Mouse (Mus musculus) forebrain, embryonic 13.5 days (tissue): ENCODE results near the gene Btbd35f10. TPM values are rescaled to one million over a fixed set of nuclear protein-coding genes. Genes with fewer than 3 reads are reported as not detected.
"Not testable (repeated sequence)": the region's sequence is repeated elsewhere in the genome, so short reads cannot be mapped to it uniquely, and the experiment has no call there.

ENCODE experiments used
- ATAC-seq: fragments of 200-750 bp; cut with Nextera tagmentation; 2 replicates; pipeline ENCODE4 v1.8.0; 2017
- H3K27ac ChIP-seq: fragments of 300-500 bp; sonication (generic); 2 replicates; pipeline ENCODE4 v1.5.1; 2015; ENCODE audit warnings: inconsistent platforms, mild to moderate bottlenecking, moderate library complexity
- H3K27me3 ChIP-seq: fragments of 300-500 bp; sonication (generic); 2 replicates; pipeline ENCODE4 v1.6.1; 2015; ENCODE audit warnings: mild to moderate bottlenecking, inconsistent platforms
- H3K36me3 ChIP-seq: fragments of 300-500 bp; sonication (generic); 2 replicates; pipeline ENCODE4 v1.6.1; 2015; ENCODE audit warnings: mild to moderate bottlenecking, inconsistent platforms; ENCODE audit not compliant: poor library complexity, severe bottlenecking
- H3K4me1 ChIP-seq: fragments of 300-500 bp; sonication (generic); 2 replicates; pipeline ENCODE4 v1.6.1; 2015; ENCODE audit warnings: inconsistent platforms
- H3K4me2 ChIP-seq: fragments of 300-500 bp; sonication (generic); 2 replicates; pipeline ENCODE4 v1.6.1; 2015; ENCODE audit warnings: inconsistent platforms, mild to moderate bottlenecking, moderate library complexity
- H3K4me3 ChIP-seq: fragments of 300-500 bp; sonication (generic); 2 replicates; pipeline ENCODE4 v1.5.1; 2015; ENCODE audit warnings: mild to moderate bottlenecking, inconsistent platforms
- H3K9ac ChIP-seq: fragments of 300-500 bp; sonication (generic); 2 replicates; pipeline ENCODE4 v1.6.1; 2015; ENCODE audit warnings: mild to moderate bottlenecking, inconsistent platforms
- H3K9me3 ChIP-seq: fragments of 300-500 bp; sonication (generic); replicated peaks from 2 replicates; pipeline ENCODE4 v1.6.1; 2016; ENCODE audit warnings: inconsistent platforms
- WGBS: fragments of 180-500 bp; shearing (Covaris S2); methylation state at CpG from one replicate; pipeline ENCODE4 v1.1.7; 2015; 5-methylcytosine and 5-hydroxymethylcytosine counted together
- polyA plus RNA-seq: library from polyadenylated mRNA; unstranded; fragments of >200 nt; fragmentation: Nextera tagmentation; extraction: Ambion mirVana; gene quantifications from 2 replicates; pipeline ENCODE4 v1.2.1, GENCODE M21; 2015

Gene Btbd35f10
- polyA plus RNA-seq = not detected in 2 replicates

GRCm38 (mm10) chrX:3752785-3753184 lies at the start of gene Btbd35f10:
Gene Btbd35f10, minus strand, starts transcription at chrX:3752885.
- H3K4me2 ChIP-seq, H3K9ac ChIP-seq, H3K27me3 ChIP-seq, ATAC-seq, H3K9me3 ChIP-seq, H3K27ac ChIP-seq, H3K36me3 ChIP-seq, H3K4me1 ChIP-seq, H3K4me3 ChIP-seq: not testable (repeated sequence)
- no CpG with 5 or more reads among the region's 3 CpGs for WGBS

Other genes with a start within 250 kb of the Btbd35f10 start
- gene Btbd35f18, start 52.7 kb downstream of the Btbd35f10 start, polyA plus RNA-seq = not detected in 2 replicates
- gene Btbd35f16, start 204.1 kb upstream of the Btbd35f10 start, polyA plus RNA-seq = not detected in 2 replicates